Mouse (Mus musculus): ENCODE measurements at regions not wholly inside any gene's neighbourhood (a gene's known extent, or its start where the extent isn't known, plus 50 kb on each side); places are given as distances from the start of the nearest gene placed in this dataset.

- Histone ChIP-seq H3K4me3 (ENCODE audit: low read depth, low read length) (no peak overlapping the region), H3K9ac (replicated peaks) (no peak overlapping the region), H3K4me2 (ENCODE audit: low read depth, low read length) (no peak overlapping the region), H3K9me3 (ENCODE audit: low read length) (no peaks in the 10 kb centered on the region), H3K4me1 (ENCODE audit: insufficient read depth) (no peaks in the 10 kb centered on the region), H3K36me3 (replicated peaks; ENCODE audit: insufficient read depth, low read length) (no peaks in the 10 kb centered on the region), H3K27me3 (ENCODE audit: insufficient read depth, low read length) (no peaks in the 10 kb centered on the region), H3K27ac (ENCODE audit: low read depth) (no peak overlapping the region; the same call in 1 of the 2 replicates)
- TF ChIP-seq EP300 (IDR thresholded peaks at IDR 0.05; ENCODE audit: low read depth) (no peak), CTCF (IDR thresholded peaks at IDR 0.05; ENCODE audit: low read depth) (no peak)
- no peak for DNase-seq
- 76% methylated on average over 5 of the region's 5 CpGs for WGBS (ENCODE audit: insufficient replicate concordance)
- no peak for ATAC-seq
Observed at GRCm38 (mm10) chr2:50827097-50827496, 321.8 kb downstream of the Rnd3 start.

GRCm38 (mm10) chr2:50826537-50826936, 322.4 kb downstream of the Rnd3 start:
- Histone ChIP-seq H3K36me3 (replicated peaks; ENCODE audit: insufficient read depth, low read length) (no peaks in the 10 kb centered on the region), H3K27ac (ENCODE audit: low read depth) (no peak overlapping the region; the same call in 1 of the 2 replicates), H3K9ac (replicated peaks) (no peak overlapping the region), H3K27me3 (ENCODE audit: insufficient read depth, low read length) (no peaks in the 10 kb centered on the region), H3K4me3 (ENCODE audit: low read depth, low read length) (no peak overlapping the region), H3K4me2 (ENCODE audit: low read depth, low read length) (no peak overlapping the region), H3K4me1 (ENCODE audit: insufficient read depth) (no peaks in the 10 kb centered on the region), H3K9me3 (ENCODE audit: low read length) (no peaks in the 10 kb centered on the region)
- DNase-seq = no peak
- ATAC-seq = no peak
- 54% methylated on average over 3 of the region's 3 CpGs for WGBS (ENCODE audit: insufficient replicate concordance)
- no peak for TF ChIP-seq CTCF (IDR thresholded peaks at IDR 0.05; ENCODE audit: low read depth)
- TF ChIP-seq EP300 (IDR thresholded peaks at IDR 0.05; ENCODE audit: low read depth) = no peak

- no peak overlapping the region for H3K9ac ChIP-seq (replicated peaks)
- no peak overlapping the region for H3K4me2 ChIP-seq (ENCODE audit: low read depth, low read length)
- ATAC-seq (no peak), DNase-seq (no peak)
- 81% methylated on average over 5 of the region's 5 CpGs for WGBS (ENCODE audit: insufficient replicate concordance)
- TF ChIP-seq EP300 (IDR thresholded peaks at IDR 0.05; ENCODE audit: low read depth) (no peak), CTCF (IDR thresholded peaks at IDR 0.05; ENCODE audit: low read depth) (no peak)
- no peaks in the 10 kb centered on the region for H3K4me1 ChIP-seq (ENCODE audit: insufficient read depth)
- H3K36me3 ChIP-seq (replicated peaks; ENCODE audit: insufficient read depth, low read length) = no peaks in the 10 kb centered on the region
- H3K27me3 ChIP-seq (ENCODE audit: insufficient read depth, low read length) = no peaks in the 10 kb centered on the region
- H3K4me3 ChIP-seq (ENCODE audit: low read depth, low read length) = no peak overlapping the region
- H3K9me3 ChIP-seq (ENCODE audit: low read length) = no peaks in the 10 kb centered on the region
- peak overlapping the region; percentile 16; the same call in 1 of the 2 replicates for H3K27ac ChIP-seq (ENCODE audit: low read depth)
Observed at GRCm38 (mm10) chr2:50825626-50826025, 323.3 kb downstream of the Rnd3 start.

- TF ChIP-seq EP300 (IDR thresholded peaks at IDR 0.05; ENCODE audit: low read depth) = no peak
- no peak for TF ChIP-seq CTCF (IDR thresholded peaks at IDR 0.05; ENCODE audit: low read depth)
- ATAC-seq (no peak), DNase-seq (no peak)
- Histone ChIP-seq H3K4me2 (ENCODE audit: low read depth, low read length) (no peak overlapping the region), H3K4me3 (ENCODE audit: low read depth, low read length) (no peak overlapping the region), H3K4me1 (ENCODE audit: insufficient read depth) (no peaks in the 10 kb centered on the region), H3K27me3 (ENCODE audit: insufficient read depth, low read length) (no peaks in the 10 kb centered on the region), H3K27ac (ENCODE audit: low read depth) (no peak overlapping the region), H3K9me3 (ENCODE audit: low read length) (no peaks in the 10 kb centered on the region), H3K9ac (replicated peaks) (no peak overlapping the region), H3K36me3 (replicated peaks; ENCODE audit: insufficient read depth, low read length) (no peaks in the 10 kb centered on the region)
- 39% methylated on average over 3 of the region's 3 CpGs for WGBS (ENCODE audit: insufficient replicate concordance)
Observed at GRCm38 (mm10) chr2:50824782-50825181, 324.1 kb downstream of the Rnd3 start.

GRCm38 (mm10) chr2:50822738-50823137, 326.2 kb downstream of the Rnd3 start:
- DNase-seq (no peak), ATAC-seq (no peak)
- Histone ChIP-seq H3K36me3 (replicated peaks; ENCODE audit: insufficient read depth, low read length) (no peaks in the 10 kb centered on the region), H3K4me2 (ENCODE audit: low read depth, low read length) (no peak overlapping the region), H3K9me3 (ENCODE audit: low read length) (no peaks in the 10 kb centered on the region), H3K27me3 (ENCODE audit: insufficient read depth, low read length) (no peaks in the 10 kb centered on the region), H3K4me3 (ENCODE audit: low read depth, low read length) (no peak overlapping the region), H3K27ac (ENCODE audit: low read depth) (no peak overlapping the region), H3K4me1 (ENCODE audit: insufficient read depth) (no peaks in the 10 kb centered on the region), H3K9ac (replicated peaks) (no peak overlapping the region)
- no peak for TF ChIP-seq EP300 (IDR thresholded peaks at IDR 0.05; ENCODE audit: low read depth)
- no peak for TF ChIP-seq CTCF (IDR thresholded peaks at IDR 0.05; ENCODE audit: low read depth)

GRCm38 (mm10) chr2:50819305-50819665, 329.6 kb downstream of the Rnd3 start:
- H3K9me3 ChIP-seq (ENCODE audit: low read length) = no peaks in the 10 kb centered on the region
- no peaks in the 10 kb centered on the region for H3K27me3 ChIP-seq (ENCODE audit: insufficient read depth, low read length)
- ATAC-seq = no peak
- H3K9ac ChIP-seq (replicated peaks) = no peak overlapping the region
- H3K4me2 ChIP-seq (ENCODE audit: low read depth, low read length) = no peak overlapping the region
- WGBS (ENCODE audit: insufficient replicate concordance) = 68% methylated on average over 5 of the region's 5 CpGs
- DNase-seq = no peak
- no peak overlapping the region for H3K27ac ChIP-seq (ENCODE audit: low read depth)
- peaks cover 4% of the 10 kb centered on the region; the same call in 1 of the 2 replicates for H3K4me1 ChIP-seq (ENCODE audit: insufficient read depth)
- no peaks in the 10 kb centered on the region for H3K36me3 ChIP-seq (replicated peaks; ENCODE audit: insufficient read depth, low read length)
- no peak for TF ChIP-seq EP300 (IDR thresholded peaks at IDR 0.05; ENCODE audit: low read depth)
- no peak for TF ChIP-seq CTCF (IDR thresholded peaks at IDR 0.05; ENCODE audit: low read depth)
- no peak overlapping the region for H3K4me3 ChIP-seq (ENCODE audit: low read depth, low read length)

Measured in liver, postnatal 0 days (tissue).